Mouse (Mus musculus): ENCODE results near the gene Scamp4.

GRCm38 (mm10) chr10:80606737-80607350 is 4.2 kb downstream of the Scamp4 start:
- no peak for TF ChIP-seq CTCF (IDR thresholded peaks at IDR 0.05; ENCODE audit: insufficient read depth, low read depth, low read length)
- TF ChIP-seq POLR2A (IDR thresholded peaks at IDR 0.05; ENCODE audit: insufficient read depth, low read depth, low read length): no peak

Data from olfactory bulb, adult 2 months (tissue).